Mouse (Mus musculus) heart, embryonic 16.5 days (tissue): Measurements from ENCODE around the gene Sult2a2. TPM values are rescaled to one million over a fixed set of nuclear protein-coding genes. Genes with fewer than 3 reads are reported as not detected.
"Not testable (repeated sequence)": the region's sequence is repeated elsewhere in the genome, so short reads cannot be mapped to it uniquely, and the experiment has no call there.

Source experiments
- ATAC-seq: fragments of 200-750 bp; cut with Nextera tagmentation; replicated peaks from 2 replicates; pipeline ENCODE4 v1.8.0; 2017; ENCODE audit warnings: moderate number of reproducible peaks; ENCODE audit not compliant: insufficient read depth, low FRiP score; ENCODE audit errors: extremely low read depth
- H3K27ac ChIP-seq: fragments of 300-500 bp; sonication (generic); 2 replicates; pipeline ENCODE4 v1.5.1; 2014; ENCODE audit warnings: mild to moderate bottlenecking, low read length, control low read depth, moderate library complexity
- H3K27me3 ChIP-seq: fragments of 300-500 bp; sonication (generic); 2 replicates; pipeline ENCODE4 v1.6.1; 2014; ENCODE audit warnings: low read length, mixed read lengths; ENCODE audit not compliant: control insufficient read depth, insufficient read depth
- H3K36me3 ChIP-seq: fragments of 300-500 bp; sonication (generic); 2 replicates; pipeline ENCODE4 v1.6.1; 2014; ENCODE audit not compliant: control insufficient read depth, insufficient read depth
- H3K4me1 ChIP-seq: fragments of 300-500 bp; sonication (generic); 2 replicates; pipeline ENCODE4 v1.6.1; 2014; ENCODE audit warnings: low read length, mixed read lengths; ENCODE audit not compliant: control insufficient read depth, insufficient read depth
- H3K4me2 ChIP-seq: fragments of 300-500 bp; sonication (generic); 2 replicates; pipeline ENCODE4 v1.6.1; 2014; ENCODE audit warnings: low read depth, mild to moderate bottlenecking, control low read depth, low read length
- H3K4me3 ChIP-seq: fragments of 300-500 bp; sonication (generic); 2 replicates; pipeline ENCODE4 v1.5.1; 2014; ENCODE audit warnings: mild to moderate bottlenecking, control low read depth, low read length
- H3K9ac ChIP-seq: fragments of 300-500 bp; sonication (generic); 2 replicates; pipeline ENCODE4 v1.6.1; 2014; ENCODE audit warnings: low read length, control low read depth
- H3K9me3 ChIP-seq: fragments of 300-500 bp; sonication (generic); replicated peaks from 2 replicates; pipeline ENCODE4 v1.6.1; 2016; ENCODE audit warnings: low read length; ENCODE audit not compliant: control insufficient read depth
- whole genome bisulfite sequencing: fragments of 180-500 bp; shearing (Covaris S2); extraction: QIAGEN DNeasy Blood & Tissue Kit; methylation state at CpG from one replicate; pipeline ENCODE4 v1.1.7; 2014; 5-methylcytosine and 5-hydroxymethylcytosine counted together
- polyA plus RNA-seq: library from polyadenylated mRNA; unstranded; fragments of >200 nt; fragmentation: Nextera tagmentation; extraction: Ambion mirVana; gene quantifications from 2 replicates; pipeline ENCODE4 v1.2.1, GENCODE M21; 2015

The Sult2a2 gene
- polyA plus RNA-seq = not detected in 2 replicates

GRCm38 (mm10) chr7:13733205-13733604 is at the start of gene Sult2a2:
Gene Sult2a2, plus strand, starts transcription at chr7:13733505.
- WGBS = 65% methylated on average over 1 of the region's 2 CpGs
- H3K4me2 ChIP-seq, H3K27ac ChIP-seq, H3K9ac ChIP-seq, H3K4me3 ChIP-seq, H3K4me1 ChIP-seq, H3K36me3 ChIP-seq, H3K27me3 ChIP-seq, H3K9me3 ChIP-seq, ATAC-seq: not testable (repeated sequence)

DNA sequence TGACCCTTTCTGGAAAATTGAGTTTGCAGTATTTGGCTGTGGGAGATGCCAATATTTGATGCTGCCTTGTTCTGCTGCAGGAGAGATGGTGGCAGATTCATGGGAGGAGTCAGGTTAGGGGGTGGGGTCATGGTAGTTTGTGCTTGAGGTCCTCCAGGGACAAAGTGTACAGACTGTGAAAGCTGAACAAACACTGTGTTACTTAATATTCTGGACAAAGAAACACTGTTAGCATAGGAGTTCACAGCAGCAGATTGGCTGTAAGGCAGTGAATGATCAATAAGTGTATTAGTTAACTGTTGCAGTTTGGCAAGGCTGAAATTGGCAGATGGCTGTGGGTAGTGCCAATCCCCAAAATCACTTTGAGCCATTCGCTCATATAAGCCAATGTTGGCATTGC is 80.6 kb downstream of the Sult2a2 start:
- peaks cover 6% of the 10 kb centered on the region for H3K9me3 ChIP-seq
- H3K4me1 ChIP-seq = no peaks in the 10 kb centered on the region
- no peak overlapping the region for H3K4me3 ChIP-seq
- no peak overlapping the region for H3K9ac ChIP-seq
- no peak overlapping the region for H3K4me2 ChIP-seq
- 75% methylated on average over 1 of the region's 1 CpGs for WGBS
- ATAC-seq = no peak
- H3K36me3 ChIP-seq = no peaks in the 10 kb centered on the region
- H3K27ac ChIP-seq = no peak overlapping the region
- H3K27me3 ChIP-seq = no peaks in the 10 kb centered on the region

Other genes with a start within 250 kb of the Sult2a2 start
- not detected in 2 replicates for gene Bsph2, start 162.4 kb upstream of the Sult2a2 start, polyA plus RNA-seq
- not detected in 2 replicates for gene Sult2a5, start 109.5 kb upstream of the Sult2a2 start, polyA plus RNA-seq
- gene Sult2a1, start 103.9 kb downstream of the Sult2a2 start, polyA plus RNA-seq = not detected in 2 replicates